Mouse (Mus musculus): ENCODE results near the gene Klf3.

Gene Klf3

DNA sequence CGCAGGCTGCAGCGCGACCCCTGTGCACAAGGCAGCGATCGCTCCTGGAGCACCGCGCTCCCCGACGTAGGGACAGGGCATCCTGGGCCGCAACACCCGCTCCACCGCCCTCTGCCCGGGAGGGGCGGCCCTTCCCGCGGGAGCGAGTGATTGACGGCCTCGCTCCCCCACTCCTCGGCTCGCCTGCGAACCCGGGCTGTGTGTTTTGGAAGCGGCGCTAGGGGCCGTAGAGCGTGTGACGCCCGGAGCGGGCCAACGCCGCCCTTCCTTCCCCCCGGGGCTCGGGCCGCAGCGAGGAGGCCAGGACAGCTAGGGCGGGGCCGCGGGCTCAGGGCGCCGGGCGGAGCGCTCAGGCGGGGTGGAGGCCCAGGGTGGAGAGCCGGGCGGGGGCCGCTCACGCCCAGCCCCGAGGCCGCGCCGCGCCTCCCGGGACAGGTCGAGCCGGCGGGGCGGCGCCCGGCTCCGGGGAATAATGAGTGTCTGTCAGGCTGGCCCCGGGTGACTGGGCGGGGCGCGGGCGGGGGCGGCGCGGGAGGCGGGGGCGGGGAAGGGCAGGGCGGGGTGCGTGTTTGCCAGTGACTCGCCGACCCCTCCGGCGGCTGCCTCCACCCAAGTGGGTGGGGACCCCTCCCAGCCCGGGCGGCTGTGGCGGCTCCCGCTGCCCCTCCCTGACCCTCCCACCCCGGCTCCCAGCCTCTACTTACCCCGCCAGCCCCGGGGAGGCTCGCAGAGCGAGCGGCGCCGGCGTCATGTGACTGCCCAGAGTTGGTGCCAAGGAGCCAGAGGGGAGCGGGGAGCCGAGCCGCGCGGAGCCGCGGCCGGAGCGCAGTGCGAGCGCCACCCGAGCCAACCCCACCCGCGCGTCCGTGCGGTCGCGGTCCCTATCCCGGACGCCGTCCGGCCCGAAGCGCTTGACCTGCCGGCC, at the start of gene Klf3:
Gene Klf3 (plus strand): TSS at position 594 of the 925 bp plus-strand sequence.
- in situ Hi-C loops (cut with MboI, MseI) = no loop called here

DNA sequence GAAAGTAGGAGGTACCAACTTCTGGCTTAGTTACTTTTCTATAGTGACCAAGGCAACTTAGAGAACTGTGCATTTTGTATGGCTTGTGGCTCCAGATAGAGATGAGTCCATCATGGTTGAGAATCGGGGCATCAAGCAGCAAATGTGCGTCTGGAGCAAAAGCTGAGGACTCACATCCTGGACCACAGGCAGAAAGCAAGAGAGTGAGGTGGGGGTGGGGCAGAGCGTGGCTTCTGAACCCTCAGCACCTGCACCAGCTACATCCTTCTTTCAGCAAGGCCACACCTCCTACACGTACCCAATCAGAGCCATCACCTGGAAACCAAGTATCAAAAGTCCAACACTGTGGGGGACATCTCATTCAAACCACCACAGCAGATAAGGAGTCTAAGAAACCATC, 40.9 kb upstream of the Klf3 start:
- in situ Hi-C loops (cut with MboI, MseI) = no loop called here

DNA sequence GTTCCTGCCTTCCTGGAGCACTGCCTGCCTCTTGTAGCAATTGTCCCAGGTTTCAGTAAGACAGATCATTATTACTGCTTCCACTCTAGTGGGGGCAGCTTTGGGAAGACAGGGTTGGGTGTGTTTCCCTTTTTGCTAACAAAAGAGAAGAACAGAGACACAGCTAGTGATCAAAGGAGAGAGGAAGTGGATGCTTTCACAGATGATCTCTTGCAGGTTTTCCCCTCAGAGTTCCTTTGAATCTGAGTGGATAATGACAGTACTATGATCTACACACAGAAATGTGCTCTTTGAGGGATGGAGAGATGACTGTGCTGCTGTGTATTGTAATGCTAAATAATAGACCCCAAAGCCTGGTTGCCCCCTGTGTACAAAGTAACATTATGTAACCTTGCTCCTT, 38.7 kb upstream of the Klf3 start:
- in situ Hi-C loops (cut with MboI, MseI) = no loop called here

DNA sequence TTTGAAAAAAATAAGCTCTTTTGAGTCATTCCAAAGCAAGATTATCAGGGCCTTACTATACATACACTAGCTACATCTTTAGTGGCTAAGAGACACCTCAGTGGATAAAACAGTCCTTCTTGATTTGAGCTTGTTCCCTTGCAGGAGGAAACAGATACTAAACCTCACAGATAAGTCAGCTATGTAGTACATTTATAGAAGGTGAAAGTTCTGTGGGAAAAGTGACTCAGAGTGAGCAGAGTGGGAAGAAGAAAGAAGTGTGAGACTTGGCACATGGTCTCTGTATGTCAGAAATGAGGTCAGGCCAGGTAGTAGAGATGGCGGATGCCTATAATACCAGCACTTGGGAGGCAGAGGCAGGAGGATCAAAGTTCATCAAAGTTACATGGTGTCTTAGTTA, 37.4 kb upstream of the Klf3 start:
- in situ Hi-C loops (cut with MboI, MseI) = no loop called here

DNA sequence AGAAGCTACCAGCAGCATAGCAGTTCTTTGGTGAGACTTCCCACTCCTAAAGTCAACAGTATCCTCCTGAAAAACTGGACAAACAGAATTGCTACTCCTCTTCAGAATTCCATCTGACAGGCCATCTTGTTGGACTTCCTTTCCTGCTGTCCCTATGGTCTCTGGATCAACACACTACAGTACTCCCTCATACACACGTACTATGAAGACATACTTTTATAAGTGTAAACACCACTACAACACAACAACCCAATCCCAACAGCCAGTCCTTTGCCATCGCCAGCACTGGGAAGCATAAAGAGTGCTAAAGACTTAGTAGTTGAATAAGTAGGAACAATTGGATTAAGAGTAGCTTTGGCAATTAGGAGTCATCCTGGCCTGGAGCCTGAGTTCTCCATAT, 36.6 kb upstream of the Klf3 start:
- in situ Hi-C loops (cut with MboI, MseI) = no loop called here

DNA sequence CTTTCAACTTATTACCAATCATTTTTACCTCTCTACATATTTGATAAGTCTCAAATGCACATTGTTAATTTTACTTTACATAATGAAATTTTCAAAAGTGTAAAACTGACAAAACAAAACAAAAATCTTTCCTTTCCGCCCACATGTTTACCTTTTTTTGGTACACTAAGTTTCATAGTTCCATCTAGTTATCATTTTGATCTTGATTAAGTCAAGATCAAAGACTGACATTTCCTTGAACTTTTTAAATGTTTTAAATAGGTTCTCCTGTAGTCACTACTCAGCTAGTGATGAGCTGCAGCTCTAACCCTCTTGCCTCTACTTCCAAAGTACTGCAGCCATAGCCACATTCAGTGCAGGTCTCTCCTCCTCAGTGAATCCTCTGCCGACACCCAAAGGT, 31.6 kb upstream of the Klf3 start:
- in situ Hi-C loops (cut with MboI, MseI) = no loop called here

DNA sequence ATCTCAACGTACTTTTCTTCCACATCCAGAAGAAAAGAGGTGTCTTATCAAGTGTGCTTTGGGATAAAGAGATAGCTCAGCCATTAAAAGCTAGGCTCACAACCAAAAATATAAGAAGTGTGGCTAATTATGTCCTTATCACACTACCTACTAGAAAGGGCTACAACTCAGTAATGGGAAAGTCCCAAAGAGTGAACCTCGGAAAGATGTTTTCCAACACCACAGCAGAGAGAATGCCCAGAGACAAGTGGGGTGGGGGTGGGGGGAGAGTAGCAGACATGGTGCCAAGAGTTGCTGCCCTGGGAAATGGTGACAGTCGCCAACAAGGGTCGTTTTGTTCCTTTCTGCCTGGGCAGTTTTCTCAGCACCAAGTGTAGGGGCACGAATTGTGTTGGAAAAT, 25.0 kb upstream of the Klf3 start:
- in situ Hi-C loops (cut with MboI, MseI) = no loop called here

DNA sequence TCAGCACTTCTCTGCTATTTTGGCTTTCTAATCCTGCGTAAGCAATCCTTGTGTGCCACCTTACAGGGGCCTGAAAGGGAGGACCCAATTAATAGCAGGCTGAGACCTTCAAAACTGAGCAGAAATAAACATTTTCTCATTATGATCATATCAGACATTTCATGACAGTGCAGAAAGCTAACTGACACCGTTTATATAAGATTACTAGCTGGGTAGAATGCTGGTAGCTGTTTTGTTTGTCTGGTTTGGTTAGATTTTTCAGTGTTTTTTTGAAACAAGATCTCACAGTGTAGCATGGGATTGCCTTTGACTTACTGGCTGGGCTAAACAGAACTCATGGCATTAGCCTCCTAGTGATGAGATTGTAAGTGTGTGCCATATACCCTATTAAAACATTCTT, 23.9 kb upstream of the Klf3 start:
- in situ Hi-C loops (cut with MboI, MseI) = no loop called here

DNA sequence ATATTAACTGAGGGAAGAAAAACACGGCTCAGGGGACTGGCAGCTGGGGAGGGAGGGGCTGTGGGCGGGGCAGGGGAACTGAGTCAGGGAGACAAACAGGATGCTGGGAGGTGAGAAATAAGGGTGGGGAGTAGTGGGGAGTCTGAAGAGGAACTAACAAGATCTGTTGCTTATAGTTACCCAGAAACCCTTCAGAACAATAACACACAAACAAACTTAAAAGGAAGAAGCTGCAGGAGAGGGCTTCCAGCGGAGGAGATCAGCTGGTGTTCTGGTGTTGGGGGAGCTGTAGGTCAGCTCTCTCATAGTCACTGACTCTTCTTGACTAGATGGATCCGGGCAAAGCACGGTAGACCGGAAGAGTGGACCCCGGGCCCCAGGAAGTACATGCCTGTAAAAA, 22.4 kb upstream of the Klf3 start:
- in situ Hi-C loops (cut with MboI, MseI) = no loop called here

DNA sequence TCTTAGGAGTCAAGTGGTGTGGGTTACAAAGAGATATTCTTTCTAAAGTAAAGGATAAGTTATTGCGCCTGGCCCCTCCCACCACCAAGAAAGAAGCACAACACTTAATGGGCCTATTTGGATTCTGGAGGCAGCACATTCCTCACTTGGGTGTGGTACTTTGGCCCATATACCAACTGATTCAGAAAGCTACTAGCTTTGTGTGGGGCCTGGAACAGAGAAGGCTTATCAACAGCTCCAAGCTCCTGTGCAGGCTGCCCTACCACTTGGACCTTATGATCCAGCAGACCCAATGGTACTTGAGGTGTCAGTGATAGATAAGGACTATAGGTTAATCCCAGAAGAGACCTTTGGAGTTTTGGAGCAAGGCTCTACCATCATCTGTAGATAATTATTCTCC, 15.0 kb upstream of the Klf3 start:
- in situ Hi-C loops (cut with MboI, MseI) = no loop called here

DNA sequence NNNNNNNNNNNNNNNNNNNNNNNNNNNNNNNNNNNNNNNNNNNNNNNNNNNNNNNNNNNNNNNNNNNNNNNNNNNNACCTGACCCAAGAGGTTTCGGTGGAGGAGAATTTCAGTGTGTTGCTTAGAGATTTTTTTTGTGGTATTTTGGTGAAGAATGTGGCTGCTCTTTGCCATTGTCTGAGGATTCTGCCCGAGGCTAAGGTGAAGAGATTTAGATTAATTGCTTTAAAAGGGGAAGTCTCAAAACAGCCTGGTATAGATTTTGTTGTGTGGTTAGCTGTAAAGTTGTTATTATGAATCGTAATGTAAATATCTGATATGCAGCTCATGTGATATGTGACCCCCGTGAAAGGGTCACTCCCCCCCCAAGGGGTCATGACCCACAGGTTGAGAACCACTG, 5.0 kb upstream of the Klf3 start:
- in situ Hi-C loops (cut with MboI, MseI) = no loop called here

DNA sequence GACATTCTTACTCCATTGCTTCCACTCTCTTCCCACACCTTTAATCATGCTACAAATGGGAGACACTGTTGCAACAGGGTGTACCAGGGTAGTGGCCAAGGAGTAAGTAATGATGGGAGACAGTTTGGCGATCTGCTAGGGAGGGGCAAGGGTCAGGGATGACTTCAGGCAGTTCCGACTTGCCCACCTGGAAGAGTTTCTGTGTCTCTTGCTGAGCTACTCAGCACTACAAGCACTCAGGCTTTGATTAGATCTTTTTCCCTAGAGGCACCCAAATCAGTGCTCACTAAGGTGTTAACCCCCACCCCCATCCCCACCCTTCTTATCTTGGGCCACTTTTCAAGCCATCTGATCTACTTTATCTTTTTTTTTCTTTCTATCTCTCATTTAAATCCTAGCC, 1.6 kb upstream of the Klf3 start:
- in situ Hi-C loops (cut with MboI, MseI) = no loop called here

DNA sequence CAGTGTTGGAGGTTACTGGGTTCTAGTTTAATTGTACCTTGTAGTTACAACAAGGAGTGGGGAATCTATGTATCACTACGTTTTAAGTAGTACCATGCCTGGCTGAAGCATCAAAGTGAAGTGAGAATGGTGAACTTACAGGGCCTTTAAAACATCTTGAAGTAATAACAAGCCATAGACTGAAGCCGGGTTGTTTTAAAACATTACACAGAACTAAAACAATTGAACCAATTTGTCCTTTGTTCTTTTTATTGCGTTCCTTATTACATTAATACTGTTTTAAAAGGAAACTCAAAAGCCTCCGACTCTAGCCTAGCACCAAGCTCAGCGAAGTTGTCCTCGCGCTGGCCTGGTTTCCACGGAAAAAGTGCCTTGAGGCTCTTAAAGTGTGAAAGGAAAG, 1.0 kb upstream of the Klf3 start:
- in situ Hi-C loops (cut with MboI, MseI) = no loop called here

DNA sequence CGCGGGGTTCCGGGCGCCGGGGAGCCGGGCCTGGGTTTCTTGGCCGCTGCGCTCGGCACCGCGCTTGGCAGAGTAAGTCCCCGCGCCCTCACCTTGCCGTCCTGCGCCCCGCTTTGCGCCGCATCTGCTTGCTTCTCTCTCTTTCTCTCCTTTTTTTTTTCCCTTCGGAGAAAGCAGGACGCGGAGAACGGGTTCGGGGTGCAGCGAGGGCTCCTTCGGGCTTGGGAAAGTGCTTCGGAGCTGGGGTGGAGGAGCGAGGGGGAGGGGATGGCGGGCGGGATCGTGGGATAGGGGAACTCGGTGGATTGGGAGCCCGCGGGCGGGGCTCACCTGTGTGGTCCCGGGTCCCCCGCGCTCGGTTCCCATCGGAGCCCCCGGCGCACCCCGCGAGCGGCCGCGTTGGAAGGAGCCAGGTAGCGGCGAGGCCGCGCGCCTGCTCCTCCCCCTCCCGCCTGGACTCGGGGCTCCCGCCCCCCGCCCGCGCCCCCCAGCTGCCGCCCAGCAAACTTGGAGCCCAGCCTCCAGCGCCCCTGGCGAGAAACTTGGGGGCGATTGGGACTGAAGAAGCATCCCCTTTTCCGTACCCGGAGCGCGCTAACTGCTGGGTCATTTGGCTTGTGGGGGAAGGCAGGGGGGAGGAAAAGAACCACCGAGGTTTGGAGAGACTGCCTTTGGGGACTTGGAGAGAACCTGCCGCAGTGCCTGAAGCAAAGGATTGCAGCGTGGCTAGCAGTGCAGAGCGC, 703 bp downstream of the Klf3 start:
- in situ Hi-C loops (cut with MboI, MseI) = no loop called here

DNA sequence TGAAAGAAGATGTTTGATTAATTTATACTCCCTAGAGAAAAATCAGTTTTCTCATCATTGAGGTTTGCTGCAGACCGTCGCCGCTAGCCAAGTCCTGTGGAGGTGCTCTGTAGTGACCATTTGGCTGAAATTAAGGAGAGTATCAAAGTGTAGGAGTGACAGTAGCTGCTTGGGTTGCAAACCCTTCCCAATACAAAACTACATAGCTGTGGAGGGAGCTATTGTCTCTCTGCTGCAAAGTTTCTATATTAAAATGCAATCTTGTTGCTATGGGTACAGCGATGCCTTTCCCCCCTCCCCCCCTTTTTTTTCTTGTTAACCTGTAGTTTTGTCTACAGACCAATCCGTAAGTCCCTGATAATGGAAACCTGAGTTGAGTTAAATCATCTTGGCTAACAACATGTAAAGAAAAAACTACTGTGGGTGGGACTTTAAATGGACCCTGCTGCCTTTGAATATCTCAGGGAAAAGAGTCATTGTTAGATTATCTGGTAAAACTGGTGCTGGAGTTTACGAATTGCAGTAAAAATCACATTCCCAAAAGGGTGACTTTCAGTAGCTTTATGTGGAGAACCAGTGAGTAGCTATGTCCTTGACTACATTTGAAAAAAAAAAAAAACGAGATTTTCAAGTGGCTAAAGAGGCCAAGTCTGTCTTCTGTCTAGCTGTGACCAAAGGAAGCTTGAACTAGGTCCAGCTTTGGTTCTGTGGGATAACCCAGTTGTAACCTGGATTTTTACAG, 2.1 kb downstream of the Klf3 start:
- in situ Hi-C loops (cut with MboI, MseI) = loop anchor here in 1 of 2 experiments (5.0 kb wide), 1 partner anchor 298 kb away; no protein-coding TSS in a partner anchor

DNA sequence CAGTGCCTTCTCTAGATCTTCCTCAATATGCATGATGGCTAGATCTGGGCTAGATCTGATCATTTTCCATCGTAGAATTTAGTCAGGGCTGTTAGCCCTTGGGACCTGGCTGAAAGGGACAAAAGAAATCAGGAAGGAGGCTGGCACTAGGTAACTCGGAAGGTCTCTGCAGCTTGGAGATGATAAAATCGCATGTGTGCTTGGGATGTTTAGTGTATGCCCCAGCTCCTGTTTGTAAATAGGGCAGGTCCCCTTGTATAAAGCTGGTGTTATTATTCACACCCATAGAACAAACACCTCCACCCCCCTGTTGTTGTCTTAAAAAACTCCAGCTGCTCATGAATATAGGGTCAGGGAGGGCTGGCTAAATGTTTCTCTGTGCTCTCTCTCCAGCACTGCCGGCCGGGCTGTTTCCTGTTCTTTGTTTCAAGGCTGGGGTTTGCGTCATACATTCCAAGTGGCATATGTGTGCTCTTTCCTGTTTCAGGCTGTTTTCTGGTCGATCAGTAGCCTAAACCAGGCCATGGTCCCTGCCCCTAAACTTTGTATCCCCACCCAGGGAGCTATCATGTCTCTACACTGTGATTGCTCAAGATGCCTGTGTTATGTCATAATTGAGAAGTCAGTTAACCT, 2.8 kb downstream of the Klf3 start:
- in situ Hi-C loops (cut with MboI, MseI) = loop anchor here in 1 of 2 experiments (5.0 kb wide), 1 partner anchor 299 kb away; no protein-coding TSS in a partner anchor

DNA sequence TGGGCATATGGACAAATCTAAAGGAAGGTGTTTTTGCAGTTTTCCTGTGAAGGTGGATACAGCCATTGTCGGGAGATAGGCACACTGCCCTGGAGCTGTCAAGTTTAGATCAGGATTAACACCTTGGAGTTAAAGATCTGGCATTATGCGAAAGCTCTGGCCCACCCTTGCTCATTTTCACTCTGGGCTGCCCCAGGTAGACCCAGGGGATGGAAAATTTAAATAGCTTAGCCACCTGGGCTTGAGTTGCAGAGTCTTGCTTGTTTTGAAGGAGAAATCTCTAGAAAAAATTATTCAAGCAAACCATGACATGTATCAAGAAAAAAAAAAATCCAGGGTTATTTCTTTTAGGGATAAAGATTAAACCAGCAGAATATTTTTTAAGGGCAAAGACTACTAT, 3.4 kb downstream of the Klf3 start:
- in situ Hi-C loops (cut with MboI, MseI) = loop anchor here in 1 of 2 experiments (5.0 kb wide), 1 partner anchor 299 kb away; no protein-coding TSS in a partner anchor

DNA sequence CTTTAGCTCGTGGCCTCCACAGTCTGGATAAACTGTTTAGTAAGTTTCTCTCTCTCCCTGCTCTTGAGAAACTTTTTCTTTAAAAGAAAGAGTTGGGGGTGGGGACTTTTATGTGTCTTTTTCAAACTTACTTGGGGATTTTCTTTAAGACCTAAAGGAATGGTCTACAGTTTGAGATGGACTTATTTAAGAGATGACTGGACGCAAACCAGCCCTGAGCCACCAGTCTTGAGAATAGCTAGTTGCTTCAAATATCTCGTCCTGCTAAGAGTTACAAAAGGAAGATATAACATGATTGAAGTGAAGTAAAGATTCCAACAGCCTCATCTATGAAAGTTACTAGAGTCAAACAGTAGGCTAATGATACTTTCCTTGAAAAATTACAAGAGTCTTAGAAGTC, 4.0 kb downstream of the Klf3 start:
- in situ Hi-C loops (cut with MboI, MseI) = loop anchor here in 1 of 2 experiments (5.0 kb wide), 1 partner anchor 300 kb away; no protein-coding TSS in a partner anchor

DNA sequence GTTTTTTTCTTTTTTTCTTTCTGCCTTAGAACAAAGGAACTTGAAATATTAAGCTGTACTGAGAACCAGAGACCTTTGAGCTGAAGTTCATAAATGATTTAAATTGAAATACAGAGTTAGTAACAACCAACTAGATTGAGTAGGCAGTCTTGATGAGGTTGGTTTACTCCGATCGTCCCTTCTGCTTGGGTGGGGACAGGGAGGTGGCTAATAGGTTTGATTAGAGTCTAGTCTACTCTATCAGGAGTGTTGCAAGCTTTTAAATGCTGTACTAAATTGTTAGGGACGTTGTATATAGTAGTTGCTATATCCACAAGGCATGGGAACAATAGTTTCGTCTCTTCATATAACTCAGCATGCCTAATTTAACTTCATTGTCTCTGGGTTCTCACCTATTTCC, 4.4 kb downstream of the Klf3 start:
- in situ Hi-C loops (cut with MboI, MseI) = loop anchor here in 1 of 2 experiments (5.0 kb wide), 1 partner anchor 300 kb away; no protein-coding TSS in a partner anchor

DNA sequence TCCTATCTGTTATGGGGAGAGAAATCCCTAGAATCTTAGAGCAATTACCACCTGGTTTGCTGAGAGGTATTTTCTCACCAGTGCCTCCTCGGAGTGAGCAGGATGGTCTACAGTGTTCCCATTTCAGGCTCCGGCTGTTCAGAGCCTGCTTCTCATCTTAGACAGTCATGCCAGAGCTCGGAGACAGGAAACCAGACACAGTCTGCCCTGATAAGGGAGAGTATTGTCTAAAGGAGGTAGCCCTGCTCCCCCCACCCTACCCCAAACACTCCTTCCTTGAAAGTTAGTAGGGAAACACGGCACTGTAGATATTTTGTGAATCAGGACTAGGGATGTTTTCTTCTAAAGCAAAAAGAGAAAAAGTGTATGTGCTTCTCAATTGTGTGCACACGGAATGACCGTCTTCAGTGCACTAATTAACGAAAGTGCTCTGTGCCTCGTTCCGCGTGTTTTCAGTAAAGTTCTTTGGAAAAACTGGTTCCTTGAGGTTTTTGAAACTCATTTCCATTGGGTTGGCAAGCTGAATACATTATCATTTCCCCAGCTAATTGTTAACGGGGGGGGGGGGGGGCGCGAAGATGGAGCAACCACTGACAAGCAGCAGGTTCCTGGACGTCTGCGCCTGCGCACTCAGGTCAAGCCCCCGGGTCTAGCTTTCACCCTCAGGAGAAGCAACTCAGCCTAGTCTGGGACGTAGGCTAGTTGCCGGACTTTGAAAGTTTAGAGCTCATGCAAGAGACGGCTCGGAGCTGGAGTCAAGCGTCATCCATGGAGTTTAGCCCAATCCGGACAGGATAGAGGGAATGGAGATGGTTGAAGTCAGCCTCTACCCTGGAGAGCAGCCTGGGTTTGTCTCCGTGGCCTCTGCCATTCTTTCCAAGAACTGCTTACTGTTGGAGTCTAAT, 5.2 kb downstream of the Klf3 start:
- in situ Hi-C loops (cut with MboI, MseI) = loop anchor here in 1 of 2 experiments (5.0 kb wide), 1 partner anchor 301 kb away; no protein-coding TSS in a partner anchor
